Mouse (Mus musculus): Measurements from ENCODE around the gene Baiap2l1.

Gene Baiap2l1

DNA sequence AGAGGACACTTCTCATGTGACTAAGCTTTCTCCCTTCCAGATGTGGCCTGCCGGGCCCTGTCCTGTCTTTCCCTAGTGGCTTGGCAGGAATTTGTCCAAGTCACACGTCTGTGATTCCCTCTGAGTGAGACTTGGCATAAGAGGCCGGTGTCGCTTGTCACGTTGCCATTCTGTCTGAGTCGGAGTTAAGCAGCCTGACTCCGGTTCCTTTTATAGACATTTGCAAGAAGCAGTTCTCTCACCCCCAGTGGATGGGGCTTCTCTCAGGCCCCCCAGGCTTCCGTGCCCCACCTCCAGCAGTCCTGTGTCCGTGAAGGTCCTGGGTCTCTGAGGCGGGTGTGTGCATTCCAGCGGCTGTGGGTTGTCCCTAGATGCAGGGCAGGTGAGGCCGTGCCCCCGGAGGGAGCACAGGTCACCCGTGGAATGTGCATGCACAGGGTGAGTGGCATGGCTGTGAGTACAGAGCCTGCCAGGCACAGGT, 99.7 kb downstream of the Baiap2l1 start:
- no peak for DNase-seq (ENCODE audit: low spot score in 2 of 2)

DNA sequence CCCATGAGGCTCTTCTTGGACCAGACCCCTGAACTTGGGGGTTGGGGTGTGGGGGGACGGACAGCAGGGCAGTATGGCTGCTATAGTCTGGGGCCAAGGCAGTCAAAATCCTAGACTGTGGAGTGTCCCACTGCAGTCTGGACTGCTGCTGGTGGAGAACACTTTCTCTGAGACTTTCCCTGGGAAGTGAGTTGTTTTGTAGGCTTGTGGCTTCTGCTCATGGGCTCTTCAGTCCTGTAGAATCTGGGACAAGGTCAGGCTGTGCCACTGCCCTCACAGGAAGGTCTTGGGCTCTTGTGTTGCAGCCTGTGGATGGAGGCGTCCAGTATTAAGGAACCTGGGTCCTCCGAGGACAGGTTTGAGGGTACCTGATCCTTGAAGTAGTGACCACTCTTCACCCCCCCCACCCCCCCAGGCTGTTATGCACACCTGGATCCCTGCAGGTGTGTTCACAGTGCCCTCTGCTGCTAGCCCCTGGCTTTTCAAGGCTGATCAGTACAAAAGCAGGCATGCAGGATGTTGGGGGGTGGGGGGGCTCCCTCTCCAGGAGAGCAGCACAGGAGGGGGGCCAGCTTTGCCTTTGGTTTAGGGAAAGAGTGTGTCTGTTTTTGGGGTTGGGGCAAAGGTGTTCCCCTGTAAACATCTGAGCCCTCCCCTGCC, 100.3 kb downstream of the Baiap2l1 start:
- DNase-seq (ENCODE audit: low spot score in 2 of 2), result no peak

DNA sequence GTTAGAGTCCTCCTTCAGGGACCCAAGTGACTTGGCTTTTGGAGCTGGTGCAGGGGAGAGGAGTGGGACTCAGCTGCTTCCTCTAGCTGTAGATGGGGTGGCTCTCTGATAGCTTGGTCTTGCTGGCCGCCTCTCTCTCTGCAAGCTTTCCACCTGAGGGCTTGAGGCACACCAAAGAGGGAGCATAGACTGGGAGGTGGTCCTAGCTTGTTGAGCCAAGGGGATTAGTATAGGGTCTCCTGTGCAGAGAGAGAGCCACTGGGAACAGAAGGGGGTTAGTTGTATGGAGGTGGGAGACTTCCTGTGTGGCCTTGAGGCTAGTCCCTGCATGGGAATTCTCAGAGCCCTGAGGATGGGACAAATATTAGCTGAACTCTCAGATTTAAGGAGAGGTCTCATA, 101.0 kb downstream of the Baiap2l1 start:
- no peak for DNase-seq (ENCODE audit: low spot score in 2 of 2)

DNA sequence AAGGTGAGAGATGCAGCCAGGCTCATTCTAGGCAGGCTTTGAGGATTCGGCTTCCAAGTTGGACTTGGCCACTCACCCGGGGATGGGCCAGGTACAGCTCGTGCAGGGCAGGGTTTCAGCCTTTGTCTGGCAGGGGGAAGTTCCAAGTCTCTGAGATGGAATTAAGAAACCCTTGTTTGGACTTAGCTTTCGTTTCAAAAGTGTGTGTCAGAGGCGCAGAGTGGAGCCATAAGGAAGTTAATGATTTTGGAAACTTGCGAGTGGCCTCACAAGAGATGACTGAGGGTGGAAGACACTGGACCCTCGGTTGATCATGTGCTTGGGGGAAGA, 101.4 kb downstream of the Baiap2l1 start:
- DNase-seq (ENCODE audit: low spot score in 2 of 2), result no peak

DNA sequence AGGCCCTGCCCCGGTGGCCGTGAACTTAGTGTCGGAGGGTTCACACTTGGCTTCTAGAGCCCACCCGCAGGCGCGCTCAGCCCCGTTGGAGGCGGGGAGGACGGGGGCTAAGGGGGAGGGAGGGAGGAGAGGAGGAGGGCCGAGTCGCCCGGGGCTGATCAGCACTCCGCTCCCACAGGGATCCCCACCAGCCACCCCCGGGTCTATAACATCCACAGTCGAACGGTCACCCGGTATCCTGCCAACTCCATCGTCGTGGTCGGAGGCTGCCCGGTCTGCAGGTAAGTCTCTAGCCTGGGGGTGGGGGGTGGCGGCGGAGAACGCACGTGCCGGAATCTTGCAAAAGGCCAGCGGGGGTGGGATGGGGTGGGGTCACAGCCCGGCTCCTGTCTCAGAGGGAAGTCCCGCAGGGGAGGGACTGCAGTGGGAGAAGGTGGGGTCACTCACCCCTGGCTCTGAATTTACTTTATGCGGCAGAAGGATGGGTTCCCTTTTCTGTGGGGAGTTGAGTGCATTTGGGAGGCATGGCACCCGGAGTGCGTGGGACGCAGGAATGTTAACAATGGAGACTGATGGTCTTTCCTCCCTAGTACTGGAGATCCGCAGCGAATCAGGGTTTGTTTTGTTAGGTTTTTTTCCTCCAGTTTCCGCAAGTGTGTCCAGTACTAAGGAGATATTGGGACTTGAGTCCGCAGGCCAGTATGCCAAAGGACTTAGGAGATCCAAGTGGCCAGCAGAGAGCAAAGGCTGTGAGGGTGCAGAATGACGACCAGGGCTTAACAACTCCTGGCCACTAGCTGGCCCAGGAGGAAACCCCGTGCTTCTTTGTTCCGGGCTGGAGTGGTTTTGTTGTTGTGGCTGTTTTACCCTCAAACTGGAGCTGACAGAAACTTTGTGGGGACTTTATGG, 102.0 kb downstream of the Baiap2l1 start:
- peak; percentile 56 to 58 for DNase-seq (ENCODE audit: low spot score in 2 of 2)

DNA sequence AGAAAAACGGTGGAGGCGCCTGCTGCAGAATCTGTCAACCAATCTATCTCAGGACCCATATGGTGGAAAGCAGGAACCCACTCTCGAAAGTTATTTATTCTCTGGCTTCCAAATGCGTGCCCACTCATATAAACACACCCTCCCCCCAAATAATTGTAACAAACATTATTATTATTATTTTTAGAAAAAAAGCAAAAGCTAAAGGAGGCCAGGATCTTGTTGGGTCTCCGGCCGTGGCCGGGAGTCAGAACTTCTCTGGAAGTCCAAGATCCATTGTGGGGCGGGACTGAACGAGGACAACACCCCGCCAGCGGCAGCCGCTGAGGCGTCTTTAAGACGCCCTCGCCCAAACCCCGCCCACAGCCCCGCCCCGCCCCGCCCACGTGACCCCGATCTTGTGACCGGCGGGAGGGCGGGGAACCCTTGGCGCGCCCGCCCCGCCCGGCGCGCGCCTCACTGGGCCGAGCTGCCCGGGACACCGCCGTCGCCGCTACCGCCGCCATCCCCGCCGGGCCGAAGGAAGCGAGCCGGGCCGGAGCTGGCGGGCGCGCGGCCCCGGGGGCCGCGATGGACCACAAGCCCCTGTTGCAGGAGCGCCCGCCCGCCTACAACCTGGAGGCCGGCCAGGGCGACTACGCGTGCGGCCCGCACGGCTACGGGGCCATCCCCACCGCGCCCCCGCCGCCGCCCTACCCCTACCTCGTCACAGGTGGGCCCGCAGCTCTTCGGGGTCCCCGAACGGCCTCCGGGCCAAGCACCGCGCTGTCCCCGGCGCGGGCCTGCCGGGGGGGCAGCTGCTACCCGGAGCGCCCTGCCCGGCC, 102.9 kb downstream of the Baiap2l1 start:
- DNase-seq (ENCODE audit: low spot score in 2 of 2), result peak; percentile 82 to 86

DNA sequence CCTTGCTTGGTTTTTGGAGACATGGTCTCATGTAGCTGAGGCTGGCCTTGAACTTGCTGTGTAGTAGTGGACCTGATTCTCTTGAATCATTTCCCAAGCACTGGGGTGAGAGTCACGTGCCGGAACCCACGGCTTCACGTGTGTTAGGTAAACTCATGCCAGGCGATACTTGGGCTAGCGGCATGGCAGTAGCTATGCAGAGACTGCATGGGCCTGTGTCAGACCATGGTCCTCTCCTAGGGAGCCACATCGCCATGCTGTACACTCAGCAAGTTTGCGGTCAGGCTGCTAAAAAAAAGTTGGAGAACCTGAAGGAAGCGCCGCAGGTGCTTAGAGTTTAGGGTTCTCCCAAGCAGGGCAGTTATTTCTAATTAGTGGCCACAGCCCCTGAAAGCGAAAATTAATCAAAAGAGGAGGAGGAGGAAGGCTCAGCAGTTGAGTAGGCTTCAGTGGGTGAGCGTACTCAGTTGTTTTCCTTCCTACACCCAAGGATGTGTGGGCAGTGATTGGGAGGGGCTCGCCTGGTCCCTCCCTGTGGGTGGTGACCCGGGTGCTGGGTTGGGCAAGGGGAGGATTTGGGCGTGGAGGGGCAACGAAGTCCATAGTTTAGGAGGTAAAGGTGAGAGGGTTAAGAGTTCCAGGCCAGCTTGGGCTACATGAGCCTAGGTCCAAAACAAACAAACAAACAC, 103.6 kb downstream of the Baiap2l1 start:
- peak; percentile 74 to 75 for DNase-seq (ENCODE audit: low spot score in 2 of 2)

DNA sequence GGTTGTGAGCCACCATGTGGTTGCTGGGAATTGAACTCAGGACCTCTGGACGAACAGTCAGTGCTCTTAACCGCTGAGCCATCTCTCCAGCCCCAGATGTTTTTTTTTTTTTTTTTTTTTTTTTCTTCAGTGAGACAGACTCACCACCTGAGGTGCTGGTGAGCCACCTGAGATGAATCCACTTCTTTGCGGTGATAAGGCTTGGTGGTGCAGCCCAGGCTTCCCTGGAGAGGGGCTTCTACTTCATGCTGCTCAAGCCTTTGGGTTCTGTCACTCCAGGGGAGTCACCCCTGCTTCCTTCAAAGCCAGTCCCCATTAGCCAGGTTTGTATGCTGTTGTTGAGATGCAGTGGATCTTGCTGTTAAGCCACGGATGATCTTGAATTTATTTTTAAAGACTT, 104.7 kb downstream of the Baiap2l1 start:
- no peak for DNase-seq (ENCODE audit: low spot score in 2 of 2)

DNA sequence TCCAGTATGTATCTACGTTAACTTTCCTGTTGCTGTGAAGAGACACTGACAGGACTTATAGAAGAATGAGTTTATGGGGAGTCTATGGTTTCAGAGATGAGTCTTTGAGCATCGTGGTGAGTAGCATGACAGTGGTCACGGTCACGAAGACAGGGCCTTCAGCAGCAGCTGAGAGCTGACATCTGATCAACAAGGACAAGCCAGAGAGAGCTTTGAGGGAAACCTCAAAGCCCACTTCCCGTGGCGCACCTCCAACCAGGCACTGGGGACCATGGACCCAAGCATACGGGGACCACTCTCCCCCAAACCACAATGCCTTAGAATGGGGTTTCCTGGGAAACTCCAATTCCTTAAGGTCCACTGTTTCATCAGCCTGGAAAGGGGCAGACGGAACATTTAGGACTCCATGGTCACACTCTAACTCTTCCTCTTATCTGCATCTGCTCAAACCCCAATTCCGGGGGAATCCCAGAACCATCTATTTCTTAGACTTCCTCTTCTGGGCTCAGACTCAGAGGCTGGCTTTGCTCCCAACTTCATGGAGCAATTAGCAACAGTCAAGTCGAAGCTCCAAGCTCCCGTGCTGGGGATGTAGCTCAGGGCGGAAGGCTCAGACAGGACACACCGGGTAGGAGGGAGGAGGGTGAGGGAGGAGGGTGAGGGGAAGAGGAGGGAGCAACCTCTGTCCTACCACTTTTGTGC, 105.9 kb downstream of the Baiap2l1 start:
- peak; percentile 17 to 26 for DNase-seq (ENCODE audit: low spot score in 2 of 2)

DNA sequence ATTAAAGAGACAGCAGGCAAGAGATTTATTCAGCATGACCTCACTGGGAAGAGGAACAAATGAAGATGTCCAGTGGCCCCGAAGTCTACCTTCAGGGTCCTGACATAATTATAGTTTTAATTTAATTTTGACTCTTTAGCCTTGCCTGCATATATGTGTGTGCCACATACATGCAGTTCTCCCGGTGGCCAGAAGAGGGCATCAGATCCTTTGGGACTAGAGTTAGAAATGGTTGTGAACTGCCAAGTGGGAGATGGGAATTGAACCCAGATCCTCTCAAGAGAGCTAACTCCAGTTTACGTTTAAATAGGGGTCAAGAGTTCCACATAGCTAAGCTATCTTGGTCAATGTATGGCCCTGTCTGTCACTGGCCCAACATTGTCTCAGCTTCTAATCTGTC, 108.0 kb downstream of the Baiap2l1 start:
- DNase-seq (ENCODE audit: low spot score in 2 of 2), result no peak

DNA sequence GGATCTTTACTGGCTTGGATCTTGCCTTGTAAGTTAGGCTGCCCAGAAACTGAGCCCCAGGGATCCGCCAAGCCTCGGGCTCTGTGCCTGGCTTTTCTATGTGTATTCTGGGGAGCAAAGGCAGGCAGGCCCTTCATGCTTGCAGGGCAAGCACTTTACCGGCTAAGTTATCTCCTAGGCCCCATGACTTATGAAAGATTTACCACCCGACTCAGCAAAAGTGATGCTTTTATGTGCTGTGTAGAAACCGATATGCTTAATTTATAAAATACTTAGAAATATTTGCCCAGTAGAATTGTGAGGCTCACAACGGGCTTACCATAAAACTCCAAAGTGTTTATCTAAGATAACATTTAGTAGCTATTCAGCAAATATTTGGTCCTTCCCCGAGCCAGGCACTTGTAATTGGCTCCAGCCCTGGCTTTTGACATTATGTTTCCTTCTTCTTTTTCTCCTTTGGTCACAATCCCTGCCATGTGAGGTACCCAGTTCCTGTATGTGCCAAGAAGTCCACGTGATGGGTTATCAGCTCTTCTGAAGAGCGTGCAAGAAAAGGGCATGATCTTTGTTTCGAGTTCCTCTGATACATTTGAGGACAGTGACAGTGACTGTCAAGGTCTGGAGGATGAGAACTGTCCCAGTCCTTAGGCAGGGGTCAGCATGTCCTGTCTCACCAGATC, 109.9 kb downstream of the Baiap2l1 start:
- peak in 1 of 2 experiments; percentile 47 for DNase-seq (ENCODE audit: low spot score in 2 of 2)

DNA sequence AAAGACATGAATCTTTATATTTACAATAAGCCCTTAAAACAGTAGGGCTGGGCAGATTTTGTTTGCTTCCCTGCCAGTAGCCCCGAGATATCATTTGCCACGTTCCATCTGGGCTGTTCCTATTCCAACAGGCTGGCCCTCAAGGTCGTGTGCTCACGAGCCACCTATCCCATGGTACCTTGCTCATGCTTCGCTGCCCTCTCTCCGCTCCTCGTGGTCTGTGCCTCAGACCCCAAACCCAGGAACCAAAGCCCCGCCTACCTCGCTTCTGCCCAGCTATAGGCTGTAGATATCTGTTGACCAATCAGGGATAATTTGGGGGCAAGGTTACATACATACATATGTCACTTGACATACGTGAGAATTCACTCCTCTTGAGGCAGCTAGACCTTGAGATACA, 110.6 kb downstream of the Baiap2l1 start:
- DNase-seq (ENCODE audit: low spot score in 2 of 2), result no peak

DNA sequence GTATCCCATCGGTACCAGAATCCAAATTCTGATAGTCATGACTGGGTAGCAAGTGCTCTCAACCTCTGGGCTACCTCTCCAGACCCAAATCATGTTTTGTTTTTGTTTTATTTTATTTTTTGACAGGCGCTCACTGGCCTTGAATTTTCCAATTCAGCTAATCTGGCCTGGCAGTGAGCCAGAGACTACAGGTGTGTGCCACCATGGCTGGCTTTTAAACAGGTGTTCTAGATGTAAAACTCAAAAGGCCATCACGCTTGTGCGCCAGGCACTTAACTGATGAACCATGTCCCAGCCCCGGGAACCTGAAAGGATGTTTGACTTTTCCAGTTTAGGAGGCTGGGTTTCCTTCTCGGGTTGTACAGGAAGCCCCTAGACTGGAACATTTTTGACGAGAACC, 111.2 kb downstream of the Baiap2l1 start:
- no peak for DNase-seq (ENCODE audit: low spot score in 2 of 2)

DNA sequence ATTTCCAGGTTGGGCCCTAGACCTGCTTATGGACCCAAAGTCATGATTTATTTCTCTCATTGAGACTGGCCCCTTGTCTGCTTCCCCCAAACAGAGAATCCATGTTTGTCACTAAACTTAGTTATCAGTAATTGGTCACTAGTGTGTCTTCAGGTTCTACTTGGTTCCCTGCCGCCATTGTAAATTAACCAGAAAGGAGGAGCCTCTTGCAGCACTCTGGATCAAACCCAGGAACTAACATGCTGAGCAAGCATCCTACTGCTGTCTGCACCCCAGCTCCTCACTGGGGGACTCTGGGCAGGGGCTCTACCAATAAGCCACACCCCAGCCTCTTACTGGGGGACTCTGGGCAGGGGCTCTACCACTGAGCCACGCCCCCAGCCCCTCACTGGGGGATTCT, 112.3 kb downstream of the Baiap2l1 start:
- no peak for DNase-seq (ENCODE audit: low spot score in 2 of 2)

DNA sequence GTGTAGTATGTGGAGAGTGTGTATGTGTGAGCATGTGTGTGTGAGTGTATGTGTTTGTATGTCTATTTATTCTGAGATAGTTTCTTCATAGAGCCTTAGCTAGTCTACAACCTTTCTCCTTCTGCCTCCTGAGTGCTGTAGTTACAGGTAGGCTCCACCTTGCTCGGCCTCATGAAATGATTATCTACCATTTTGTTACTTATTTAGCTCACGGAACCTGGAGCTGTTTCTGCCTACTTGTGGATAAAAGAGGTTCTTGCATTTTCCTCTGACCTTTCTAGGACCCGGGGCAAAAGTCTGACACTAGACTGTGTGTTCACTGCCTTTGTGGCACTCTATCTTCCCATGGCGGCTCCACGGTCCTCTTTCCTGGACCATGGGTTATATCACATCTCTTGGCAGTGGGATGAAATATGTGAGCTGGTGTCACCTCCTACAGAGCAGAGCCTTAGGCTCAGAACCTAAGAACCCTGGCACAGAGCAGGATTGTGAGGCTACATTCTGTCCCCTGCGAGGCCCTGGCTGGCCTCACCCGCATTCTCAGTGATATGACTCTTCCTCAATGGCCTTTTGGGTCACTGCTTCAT, 113.9 kb downstream of the Baiap2l1 start, which contains the start of gene Bri3:
Gene Bri3 (plus strand): TSS at position 537 of the 587 bp plus-strand sequence.
- no peak for DNase-seq (ENCODE audit: low spot score in 2 of 2)

DNA sequence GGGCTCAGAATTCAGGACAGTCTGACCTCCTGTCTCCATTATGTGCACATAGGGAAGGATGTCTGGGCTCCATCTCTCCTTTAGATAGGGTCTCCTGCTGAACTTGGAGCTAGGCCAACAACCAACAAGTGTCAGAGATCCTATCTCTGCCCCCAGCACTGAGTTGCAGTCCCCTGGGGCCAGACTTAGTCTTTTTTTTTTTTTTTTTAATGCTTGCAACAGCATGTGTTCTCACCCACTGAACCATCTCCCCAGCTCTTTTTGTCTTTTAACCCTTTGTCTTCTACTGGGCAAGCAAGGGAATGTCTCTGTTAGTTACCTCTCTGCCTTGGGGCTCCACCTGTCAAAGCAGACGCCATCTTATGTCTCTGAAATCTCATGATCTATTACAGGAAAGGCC, 118.9 kb downstream of the Baiap2l1 start:
- DNase-seq (ENCODE audit: low spot score in 2 of 2), result no peak

DNA sequence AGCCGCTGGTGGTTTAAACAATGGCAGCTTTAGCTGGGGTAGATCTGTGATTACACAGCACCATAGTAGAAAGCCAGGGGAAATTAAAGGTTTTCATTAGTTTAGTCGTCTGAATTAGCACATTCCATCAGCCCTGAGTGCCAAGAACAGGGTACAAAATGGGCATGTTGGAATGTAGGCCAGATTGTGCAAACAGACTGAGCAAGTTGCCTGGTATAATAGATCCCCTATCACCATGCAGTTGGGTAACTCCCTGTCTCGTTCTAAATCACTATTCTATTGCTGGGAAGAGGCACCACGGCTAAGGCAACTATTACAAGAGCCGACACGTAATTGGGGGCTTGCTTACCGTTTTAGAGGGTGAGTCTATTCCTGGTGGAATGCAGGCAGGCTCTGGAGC, 123.2 kb downstream of the Baiap2l1 start:
- no peak for DNase-seq (ENCODE audit: low spot score in 2 of 2)

DNA sequence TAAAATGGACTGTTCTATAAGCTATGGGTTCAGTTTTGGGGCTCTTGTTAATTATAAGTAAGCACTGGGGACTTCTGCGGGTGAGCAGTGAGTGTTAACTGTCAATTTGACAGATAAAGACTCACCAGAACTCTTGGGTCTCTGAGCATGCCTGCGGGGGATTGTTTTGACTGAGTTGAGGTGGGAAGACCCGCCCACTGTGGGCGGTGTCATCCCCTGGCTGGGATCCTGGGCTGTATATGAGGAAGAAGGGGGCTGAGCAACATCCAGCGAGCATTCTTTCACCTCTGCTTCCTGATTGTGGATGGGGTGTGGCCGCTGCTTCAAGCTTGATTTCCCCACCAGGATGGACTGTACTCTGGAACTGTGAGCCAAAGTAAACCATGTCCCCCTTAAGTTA, 123.7 kb downstream of the Baiap2l1 start:
- no peak for DNase-seq (ENCODE audit: low spot score in 2 of 2)

DNA sequence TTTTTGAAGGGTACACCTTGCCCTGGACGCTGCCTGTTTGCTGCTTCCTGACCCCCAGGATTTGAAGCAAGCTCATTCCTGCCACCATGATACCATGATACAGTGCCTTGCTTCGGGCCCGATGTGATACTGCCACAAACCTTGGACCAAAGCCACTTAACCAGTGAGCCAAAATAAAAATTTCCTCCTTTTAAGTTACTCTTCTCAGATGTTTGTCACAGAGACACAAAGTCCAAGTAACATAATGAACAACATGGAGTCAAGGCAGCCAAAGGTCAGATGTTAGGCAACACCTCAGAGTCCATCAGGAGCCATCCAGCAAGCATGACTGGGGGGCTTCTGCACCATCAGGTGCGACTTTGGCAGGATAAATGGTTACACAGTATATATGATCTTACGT, 125.4 kb downstream of the Baiap2l1 start:
- DNase-seq (ENCODE audit: low spot score in 2 of 2), result no peak

DNA sequence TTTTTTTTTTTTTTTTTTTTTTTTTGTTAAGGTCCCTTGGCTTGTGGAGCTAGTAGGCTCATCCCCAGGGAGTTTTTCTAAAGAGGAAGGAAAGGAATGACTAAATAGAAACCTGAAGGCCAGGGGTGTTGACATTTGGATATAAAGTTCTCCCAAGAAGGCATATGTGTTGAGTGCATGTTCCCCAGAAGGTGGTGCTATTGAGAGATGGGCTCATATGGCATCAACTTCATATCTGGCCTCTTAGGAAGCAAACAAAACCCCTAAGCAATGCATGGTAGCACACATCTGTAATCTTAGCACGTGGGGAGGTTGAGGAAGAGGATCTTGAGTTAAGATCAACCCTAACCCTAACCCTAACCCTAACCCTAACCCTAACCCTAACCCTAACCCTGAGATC, 126.5 kb downstream of the Baiap2l1 start:
- DNase-seq (ENCODE audit: low spot score in 2 of 2), result no peak

Data from spleen, postnatal 36 days (tissue).